Mouse (Mus musculus): Measurements from ENCODE around the gene Col27a1. TPM values are rescaled to one million over a fixed set of nuclear protein-coding genes. Genes with fewer than 3 reads are reported as not detected.

Gene Col27a1
- total RNA-seq, 2 experiments from 2014 or later = 2.5 to 3.1 TPM

- DNase-seq = peak; percentile 36
- intact Hi-C loops (cut with DNase I) = no loop called here
Measured at GRCm38 (mm10) chr4:63221096-63221958, 7.5 kb downstream of the Col27a1 start.

DNA sequence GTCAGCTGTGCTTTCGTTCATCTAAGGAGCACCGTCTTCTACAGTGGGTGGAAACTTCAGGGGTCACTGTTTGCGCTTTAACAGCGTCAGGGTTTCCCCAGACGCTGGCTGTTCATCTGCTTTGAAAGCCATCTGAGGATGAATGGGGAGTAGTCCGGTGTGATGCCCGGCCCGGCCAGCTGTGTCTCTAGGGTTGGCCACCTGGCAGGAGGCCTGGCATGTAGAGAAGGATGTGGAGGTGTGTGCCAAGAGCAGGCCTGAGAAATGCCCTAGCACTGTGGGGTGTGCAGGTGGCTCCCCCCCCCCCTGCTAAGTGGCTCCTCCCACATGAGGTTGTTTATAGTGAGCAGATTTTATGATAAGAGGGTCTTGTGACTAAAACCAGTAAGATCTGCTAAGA, 8.4 kb downstream of the Col27a1 start:
- intact Hi-C loops (cut with DNase I) = no loop called here
- DNase-seq = no peak

DNA sequence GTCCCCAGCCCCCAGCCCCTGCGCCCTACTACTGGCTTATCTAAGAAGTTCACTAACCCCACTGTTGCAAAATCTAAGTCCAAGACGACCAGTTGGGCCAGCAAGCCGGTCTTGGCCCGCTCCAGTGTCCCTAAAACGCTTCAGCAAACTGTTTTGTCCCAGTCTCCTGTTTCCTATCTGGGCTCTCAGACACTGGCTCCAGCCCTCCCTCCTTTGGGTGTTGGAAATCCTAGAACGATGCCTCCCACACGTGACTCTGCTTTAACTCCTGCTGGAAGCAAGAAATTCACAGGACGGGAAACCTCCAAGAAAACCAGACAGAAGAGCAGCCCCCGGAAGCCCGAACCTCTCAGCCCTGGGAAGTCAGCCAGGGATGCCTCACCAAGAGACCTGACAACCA, 11.6 kb downstream of the Col27a1 start:
- no peak for DNase-seq
- intact Hi-C loops (cut with DNase I) = no loop called here

DNA sequence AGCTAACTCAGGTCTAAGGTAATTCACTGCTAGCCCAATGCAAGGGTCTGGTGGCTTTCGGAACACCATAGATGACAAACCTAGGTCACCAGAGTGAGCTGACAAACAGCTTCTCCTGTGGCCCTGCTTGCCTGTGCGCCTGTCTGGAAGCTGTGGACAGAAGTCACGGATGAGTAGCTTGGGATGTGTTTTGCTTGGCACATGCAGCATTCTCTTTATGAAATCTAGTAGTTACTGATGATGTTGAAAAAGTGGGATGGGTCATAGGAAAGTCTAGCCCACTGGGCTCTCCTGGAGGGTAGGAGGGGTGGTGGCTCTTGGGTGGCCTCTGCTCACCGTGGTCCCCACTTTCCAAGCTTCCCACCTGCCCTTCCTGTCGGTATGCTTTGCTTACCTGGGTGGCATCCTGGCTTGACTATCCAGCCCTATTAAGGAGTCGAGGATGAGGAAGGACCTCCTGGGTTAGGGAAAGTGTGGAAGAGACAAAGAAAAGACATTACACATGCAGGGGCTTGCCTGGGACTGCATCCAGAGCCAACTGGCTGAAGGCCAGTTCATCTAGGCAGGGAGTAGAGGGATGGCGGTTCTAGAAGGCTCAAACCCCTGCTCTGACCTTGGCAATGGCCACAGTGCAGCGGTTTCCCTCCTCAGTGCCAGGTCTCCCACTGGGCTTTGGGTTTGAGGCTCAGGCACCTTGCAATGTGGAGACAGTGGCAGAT, 12.5 kb downstream of the Col27a1 start:
- peak; percentile 88 for DNase-seq
- intact Hi-C loops (cut with DNase I) = no loop called here

DNA sequence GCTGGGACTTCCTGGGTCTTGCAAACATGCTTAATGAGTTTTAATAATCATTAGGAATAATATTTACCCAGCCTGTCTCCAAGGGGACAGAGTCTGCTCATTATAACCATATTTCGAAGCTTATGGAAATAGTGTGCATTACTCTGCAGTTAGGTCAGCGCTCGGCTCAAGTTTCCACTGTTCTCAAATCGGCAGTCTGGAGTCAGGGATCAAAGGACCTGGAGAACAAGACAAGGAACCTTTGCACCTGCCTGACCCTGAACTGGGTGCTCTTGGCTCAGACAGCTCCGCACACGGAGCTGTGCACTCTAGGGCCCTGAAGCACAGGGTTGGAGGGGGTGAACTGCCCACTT, 13.1 kb downstream of the Col27a1 start:
- DNase-seq = no peak
- intact Hi-C loops (cut with DNase I) = no loop called here

- peak; percentile 29 for DNase-seq
- intact Hi-C loops (cut with DNase I) = no loop called here
Measured at GRCm38 (mm10) chr4:63228943-63229342, 15.1 kb downstream of the Col27a1 start.

GRCm38 (mm10) chr4:63229991-63230581, 16.3 kb downstream of the Col27a1 start:
- intact Hi-C loops (cut with DNase I) = no loop called here
- peak; percentile 62 for DNase-seq

GRCm38 (mm10) chr4:63231121-63231520, 17.3 kb downstream of the Col27a1 start:
- intact Hi-C loops (cut with DNase I) = no loop called here
- DNase-seq = peak; percentile 44

DNA sequence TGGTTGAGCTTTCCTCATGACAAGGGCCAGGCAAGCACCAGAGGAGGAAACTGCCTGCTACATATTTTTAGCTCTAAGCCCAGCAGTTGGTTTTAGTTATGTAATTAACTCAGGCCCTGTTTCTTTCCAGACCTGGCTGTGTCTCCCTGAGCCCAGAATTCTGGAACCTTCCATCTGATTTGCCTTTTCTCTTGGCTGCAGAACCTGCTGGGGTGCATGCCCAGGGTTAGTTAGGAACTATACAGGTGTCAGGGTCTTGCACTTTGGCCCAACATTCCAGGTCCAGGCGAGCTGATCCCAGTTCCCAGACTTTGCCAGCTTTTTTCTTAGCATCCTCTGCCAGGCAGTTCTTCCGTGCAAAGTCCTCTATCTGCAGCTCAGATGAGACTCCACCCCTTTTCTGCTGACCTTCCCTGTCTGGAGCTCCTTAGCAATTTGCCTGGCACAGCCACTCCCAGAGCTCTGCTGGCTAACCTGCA, 18.8 kb downstream of the Col27a1 start:
- DNase-seq = no peak
- intact Hi-C loops (cut with DNase I) = no loop called here

- peak; percentile 60 for DNase-seq
- intact Hi-C loops (cut with DNase I) = no loop called here
Measured at GRCm38 (mm10) chr4:63233557-63234452, 20.0 kb downstream of the Col27a1 start.

GRCm38 (mm10) chr4:63234852-63235251, 21.0 kb downstream of the Col27a1 start:
- intact Hi-C loops (cut with DNase I) = no loop called here
- DNase-seq = no peak

DNA sequence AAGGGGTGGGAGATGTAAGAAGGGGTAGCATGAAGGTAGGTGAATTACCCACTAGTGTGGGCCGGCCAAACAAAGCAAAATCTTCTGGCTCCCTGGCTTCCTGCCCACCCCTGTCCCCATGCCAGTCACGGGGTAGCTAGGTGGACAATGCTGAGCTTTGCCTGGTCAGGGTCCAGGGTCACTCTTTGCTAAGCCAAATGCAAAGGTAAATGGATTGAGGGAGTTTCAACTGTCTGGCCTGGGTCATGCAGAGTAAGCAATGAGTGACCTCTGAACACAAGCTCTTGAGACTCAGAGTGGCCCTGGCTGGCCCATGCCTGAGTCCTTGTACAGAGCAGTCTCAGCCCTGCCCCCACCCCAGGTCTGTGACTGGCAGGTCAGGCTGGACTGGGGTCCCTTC, 22.4 kb downstream of the Col27a1 start:
- intact Hi-C loops (cut with DNase I) = no loop called here
- peak; percentile 41 for DNase-seq

- intact Hi-C loops (cut with DNase I) = no loop called here
- DNase-seq = no peak
Measured at GRCm38 (mm10) chr4:63237225-63237624, 23.4 kb downstream of the Col27a1 start.

DNA sequence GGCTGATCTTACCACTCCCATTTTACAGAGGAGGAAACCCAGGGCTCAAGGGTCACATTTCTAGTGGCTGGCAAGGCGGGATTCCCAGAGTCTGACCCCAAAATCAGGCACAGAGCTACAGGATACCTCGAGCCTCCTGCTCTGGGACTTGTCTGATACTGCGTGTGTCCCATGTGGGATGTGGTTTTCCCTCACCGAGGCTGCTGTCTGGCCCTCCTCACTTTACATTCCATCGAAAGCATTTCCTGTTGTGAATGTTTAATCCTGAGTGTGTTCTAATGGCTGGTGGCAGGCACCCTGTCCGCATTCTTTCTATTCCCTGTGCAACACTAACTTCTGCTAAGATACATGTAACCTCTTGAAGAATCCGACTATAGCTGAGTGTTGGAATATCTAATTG, 24.3 kb downstream of the Col27a1 start:
- no peak for DNase-seq
- intact Hi-C loops (cut with DNase I) = no loop called here

GRCm38 (mm10) chr4:63238722-63239121, 24.9 kb downstream of the Col27a1 start:
- DNase-seq = no peak
- intact Hi-C loops (cut with DNase I) = no loop called here

GRCm38 (mm10) chr4:63241031-63241430, 27.2 kb downstream of the Col27a1 start:
- intact Hi-C loops (cut with DNase I) = no loop called here
- no peak for DNase-seq

- intact Hi-C loops (cut with DNase I) = no loop called here
- DNase-seq = no peak
Measured at GRCm38 (mm10) chr4:63247991-63248390, 34.2 kb downstream of the Col27a1 start.

DNA sequence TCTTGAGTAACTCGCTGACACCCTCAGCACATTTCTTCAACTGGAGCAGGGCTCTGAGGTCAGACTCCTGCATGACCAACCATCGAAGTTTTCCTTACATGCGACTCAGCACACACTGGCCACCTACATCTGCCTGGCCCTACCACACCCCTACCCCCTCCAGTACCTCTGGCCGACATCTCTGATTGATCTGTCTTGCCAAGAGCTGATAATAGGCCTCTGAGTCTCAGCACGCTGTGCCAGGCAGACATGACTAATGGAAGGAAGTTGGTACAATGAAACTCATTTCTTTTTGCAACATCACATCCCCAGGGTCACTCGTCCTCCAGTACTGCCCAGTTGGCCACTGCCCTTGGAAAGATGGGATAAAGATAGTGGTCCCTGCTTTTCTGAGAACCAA, 35.1 kb downstream of the Col27a1 start:
- DNase-seq = no peak
- intact Hi-C loops (cut with DNase I) = no loop called here

- intact Hi-C loops (cut with DNase I) = no loop called here
- DNase-seq = no peak
Measured at GRCm38 (mm10) chr4:63251760-63252159, 38.0 kb downstream of the Col27a1 start.

DNA sequence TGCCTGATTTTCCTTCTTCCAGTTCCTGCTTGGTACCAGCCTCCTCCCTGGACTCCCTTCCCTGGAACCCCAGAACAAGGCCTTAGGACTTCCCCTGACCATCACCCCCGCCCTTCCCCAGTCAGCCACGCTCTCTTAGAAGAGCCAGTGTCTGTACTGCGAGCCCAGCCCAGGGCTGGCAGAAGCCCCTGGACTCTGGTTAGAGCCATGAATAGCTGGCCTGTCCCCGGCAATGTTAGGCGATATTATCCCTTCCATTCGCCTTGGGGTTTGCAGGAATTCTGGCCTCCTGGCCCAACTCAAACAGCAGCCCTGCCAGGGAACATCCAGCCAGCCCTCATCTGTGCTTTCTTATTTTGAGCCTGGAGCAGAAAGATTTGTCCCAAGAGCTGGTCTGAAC, 39.9 kb downstream of the Col27a1 start:
- peak; percentile 32 for DNase-seq
- intact Hi-C loops (cut with DNase I) = no loop called here

DNA sequence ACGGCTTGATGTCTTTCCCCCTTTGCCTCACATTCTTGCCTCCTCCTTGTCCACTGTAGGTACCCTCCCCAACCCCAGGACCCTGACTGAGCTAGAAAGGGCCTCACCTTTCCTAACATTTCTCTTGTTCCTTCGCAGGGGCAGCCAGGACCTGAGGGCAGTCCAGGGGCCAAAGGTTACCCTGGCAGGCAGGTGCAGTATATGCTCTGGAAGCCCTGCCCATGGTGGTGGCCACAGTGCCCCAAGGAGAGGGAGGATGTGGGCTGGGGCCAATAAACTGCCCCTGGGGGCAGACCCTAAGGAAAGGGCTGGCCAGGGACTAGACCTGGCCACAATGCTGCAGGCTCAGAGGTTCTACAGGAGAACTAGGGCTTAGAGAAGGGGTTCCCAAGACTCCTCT, 40.3 kb downstream of the Col27a1 start:
- intact Hi-C loops (cut with DNase I) = no loop called here
- no peak for DNase-seq
